Mouse (Mus musculus) stomach, postnatal 0 days (tissue): ENCODE data around the gene Spry1. TPM values are rescaled to one million over a fixed set of nuclear protein-coding genes. Genes with fewer than 3 reads are reported as not detected.
"Not testable (repeated sequence)": the region's sequence is repeated elsewhere in the genome, so short reads cannot be mapped to it uniquely, and the experiment has no call there.

Experiments
- ATAC-seq: fragments of 200-750 bp; cut with Nextera tagmentation; 2 replicates; pipeline ENCODE4 v1.8.0; 2017; ENCODE audit not compliant: low FRiP score, low TSS enrichment
- DNase-seq: peaks from one replicate; pipeline ENCODE4 v3.0.0-alpha.2; 2016; ENCODE audit warnings: low spot score
- H3K27ac ChIP-seq: fragments of 300-500 bp; sonication (generic); replicated peaks from 2 replicates; pipeline ENCODE4 v1.5.1; 2014; ENCODE audit warnings: mild to moderate bottlenecking, control low read depth
- H3K27me3 ChIP-seq: fragments of 300-500 bp; sonication (generic); 2 replicates; pipeline ENCODE4 v1.6.1; 2014; ENCODE audit warnings: low read length; ENCODE audit not compliant: control insufficient read depth, insufficient read depth
- H3K36me3 ChIP-seq: fragments of 300-500 bp; sonication (generic); 2 replicates; pipeline ENCODE4 v1.6.1; 2014; ENCODE audit warnings: low read length, mixed read lengths; ENCODE audit not compliant: control insufficient read depth, insufficient read depth
- H3K4me1 ChIP-seq: fragments of 300-500 bp; sonication (generic); replicated peaks from 2 replicates; pipeline ENCODE4 v1.6.1; 2014; ENCODE audit warnings: antibody characterized with exemption; ENCODE audit not compliant: control insufficient read depth, insufficient read depth
- H3K4me2 ChIP-seq: fragments of 300-500 bp; sonication (generic); replicated peaks from 2 replicates; pipeline ENCODE4 v1.6.1; 2014; ENCODE audit warnings: low read depth, mild to moderate bottlenecking, control low read depth, moderate library complexity
- H3K4me3 ChIP-seq: fragments of 300-500 bp; sonication (generic); 2 replicates; pipeline ENCODE4 v1.5.1; 2014; ENCODE audit warnings: low read depth, low read length, control low read depth
- H3K9ac ChIP-seq: fragments of 300-500 bp; sonication (generic); 2 replicates; pipeline ENCODE4 v1.6.1; 2014; ENCODE audit warnings: mild to moderate bottlenecking, low read length, control low read depth, mixed read lengths
- H3K9me3 ChIP-seq: fragments of 300-500 bp; sonication (generic); 2 replicates; pipeline ENCODE4 v1.6.1; 2016; ENCODE audit warnings: low read length; ENCODE audit not compliant: control insufficient read depth
- CTCF ChIP-seq: IDR thresholded peaks from 2 replicates; pipeline ENCODE4 v1.5.1; 2016; ENCODE audit warnings: antibody characterized with exemption, low read depth, mild to moderate bottlenecking, moderate library complexity
- EP300 ChIP-seq: optimal IDR thresholded peaks from 2 replicates; pipeline ENCODE3; 2016; ENCODE audit warnings: antibody characterized with exemption
- WGBS: fragments of 180-500 bp; shearing (Covaris S2); extraction: QIAGEN DNeasy Blood & Tissue Kit; methylation state at CpG from one replicate; pipeline ENCODE4 v1.1.7; 2014; 5-methylcytosine and 5-hydroxymethylcytosine counted together
- polyA plus RNA-seq: library from polyadenylated mRNA; unstranded; fragments of >200 nt; fragmentation: Nextera tagmentation; extraction: Ambion mirVana; gene quantifications from 2 replicates; pipeline ENCODE4 v1.2.1, GENCODE M21; 2015

The Spry1 gene
- polyA plus RNA-seq = 9.4 and 14.1 TPM in 2 replicates

- Histone ChIP-seq H3K27me3 (no peaks in the 10 kb centered on the region), H3K4me3 (peak within 1 kb of the TSS; percentile 94), H3K9me3 (no peaks in the 10 kb centered on the region), H3K36me3 (peaks cover 9% of the 10 kb centered on the region; the same call in 1 of the 2 replicates), H3K4me2 (peak within 1 kb of the TSS; percentile 74), H3K27ac (peak within 1 kb of the TSS; percentile 95), H3K9ac (peak within 1 kb of the TSS; percentile 94), H3K4me1 (peaks cover 9% of the 10 kb centered on the region)
- WGBS = under 1% methylated on average over 38 of the region's 38 CpGs
- TF ChIP-seq EP300 = peak; percentile 86
- TF ChIP-seq CTCF = peak; percentile 47
- peak; percentile 87 for ATAC-seq
- DNase-seq = peak; percentile 97
These were observed at the start of gene Spry1 for GRCm38 (mm10) chr3:37639690-37640089. Gene Spry1, plus strand, starts transcription at chr3:37639947.

- DNase-seq (no peak), ATAC-seq (no peak)
- no peaks in the 10 kb centered on the region for H3K36me3 ChIP-seq
- H3K9ac ChIP-seq = no peak overlapping the region
- WGBS = 50% methylated on average over 10 of the region's 10 CpGs
- no peaks in the 10 kb centered on the region for H3K27me3 ChIP-seq
- no peak overlapping the region for H3K27ac ChIP-seq
- no peaks in the 10 kb centered on the region for H3K4me1 ChIP-seq
- no peak overlapping the region for H3K4me3 ChIP-seq
- H3K4me2 ChIP-seq = no peak overlapping the region
- TF ChIP-seq CTCF = no peak
- TF ChIP-seq EP300 = no peak
- no peaks in the 10 kb centered on the region for H3K9me3 ChIP-seq
These were observed 44.0 kb upstream of the Spry1 start for GRCm38 (mm10) chr3:37595721-37596120.

DNA sequence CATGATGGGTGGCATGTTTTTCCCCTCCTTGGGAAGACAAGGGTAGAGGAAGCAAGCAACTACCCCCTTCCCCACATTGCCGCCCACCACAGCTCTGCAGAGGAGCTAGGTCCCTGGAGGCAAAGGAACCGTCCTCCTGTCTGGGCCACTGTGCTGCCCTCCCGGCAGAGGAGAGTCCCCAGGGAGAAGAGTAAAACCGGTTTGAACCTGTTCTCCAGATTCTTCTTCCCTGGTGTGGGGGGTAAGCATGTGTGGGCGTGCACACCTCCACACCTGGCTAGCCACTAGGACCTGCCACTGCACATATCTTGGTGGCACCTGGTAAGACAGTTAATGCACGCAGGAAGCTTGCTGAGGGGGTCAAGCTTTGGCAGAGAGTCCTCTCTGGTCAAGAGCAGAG lies 43.2 kb upstream of the Spry1 start:
- Histone ChIP-seq H3K9me3 (no peaks in the 10 kb centered on the region), H3K27ac (no peak overlapping the region; the same call in 1 of the 2 replicates), H3K27me3 (no peaks in the 10 kb centered on the region), H3K4me1 (no peaks in the 10 kb centered on the region), H3K4me3 (no peak overlapping the region), H3K9ac (no peak overlapping the region), H3K4me2 (no peak overlapping the region), H3K36me3 (no peaks in the 10 kb centered on the region)
- 57% methylated on average over 6 of the region's 6 CpGs for WGBS
- TF ChIP-seq EP300 (no peak), CTCF (no peak)
- 0 out of 2 replicates have a peak, but pooled peaks have one; percentile 51 for ATAC-seq
- no peak for DNase-seq

GRCm38 (mm10) chr3:37597200-37597599 lies 42.5 kb upstream of the Spry1 start:
- no peaks in the 10 kb centered on the region for H3K27me3 ChIP-seq

GRCm38 (mm10) chr3:37599641-37600040 lies 40.1 kb upstream of the Spry1 start:
- not testable (repeated sequence) for ATAC-seq

More at GRCm38 (mm10) chr3:37597200-37597599, 42.5 kb upstream of the Spry1 start:
- ATAC-seq (no peak; the same call in 1 of the 2 replicates), DNase-seq (no peak)
- no peaks in the 10 kb centered on the region for H3K36me3 ChIP-seq
- no peak overlapping the region for H3K4me3 ChIP-seq
- TF ChIP-seq CTCF = no peak
- TF ChIP-seq EP300 = no peak
- 55% methylated on average over 5 of the region's 5 CpGs for WGBS
- H3K4me1 ChIP-seq = no peaks in the 10 kb centered on the region
- H3K4me2 ChIP-seq = no peak overlapping the region
- H3K9me3 ChIP-seq = no peaks in the 10 kb centered on the region
- no peak overlapping the region for H3K9ac ChIP-seq
- H3K27ac ChIP-seq = no peak overlapping the region

DNA sequence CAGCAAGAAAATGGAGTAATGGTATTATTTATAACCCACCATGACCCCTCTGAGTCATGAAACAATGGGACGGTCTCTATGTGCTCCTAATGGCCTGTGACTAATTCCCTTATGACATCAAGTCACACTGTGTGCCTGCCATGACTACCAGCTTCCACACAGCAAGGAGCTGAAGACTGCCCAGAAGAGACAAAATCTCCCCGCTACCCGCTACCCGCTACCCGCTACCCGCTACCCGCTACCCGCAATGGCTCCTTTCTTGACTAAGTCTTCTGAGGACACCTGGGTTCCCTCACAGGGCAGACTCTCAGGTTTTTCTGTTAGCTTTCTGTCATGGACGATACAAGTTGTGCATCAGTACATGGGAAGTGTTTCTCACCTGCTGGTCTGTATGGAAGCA lies 37.4 kb upstream of the Spry1 start:
- Histone ChIP-seq H3K27me3 (no peaks in the 10 kb centered on the region), H3K4me3 (no peak overlapping the region), H3K9me3 (no peaks in the 10 kb centered on the region), H3K36me3 (no peaks in the 10 kb centered on the region), H3K4me1 (no peaks in the 10 kb centered on the region), H3K9ac (no peak overlapping the region), H3K4me2 (no peak overlapping the region), H3K27ac (no peak overlapping the region)
- ATAC-seq (no peak), DNase-seq (no peak)
- TF ChIP-seq CTCF = no peak
- no peak for TF ChIP-seq EP300
- 95% methylated on average over 9 of the region's 9 CpGs for WGBS

More at GRCm38 (mm10) chr3:37599641-37600040, 40.1 kb upstream of the Spry1 start:
- not testable (repeated sequence) for H3K4me1 ChIP-seq, H3K9me3 ChIP-seq, H3K27ac ChIP-seq, H3K27me3 ChIP-seq, H3K4me2 ChIP-seq, DNase-seq, H3K36me3 ChIP-seq, H3K9ac ChIP-seq, H3K4me3 ChIP-seq
- WGBS = 92% methylated on average over 14 of the region's 14 CpGs
